Comparison of ENCODE assay signal across 14 mouse cellular contexts in genomic region chr5:53108668-53109067, GRCm38 (mm10).
DNase-seq lines count a peak whose midpoint lies in the region; ATAC-seq and TF ChIP-seq lines count a peak whose summit lies in the region.
"Had no signal": no experiment of that assay in that cellular context is flagged by ENCODE, and none has a peak within 500 bp of the region (broad histone marks: within the 10 kb centered on the region; RNA-seq: fewer than 3 reads in every experiment).

No protein-coding gene starts in this region.

- no peak overlapping the region for H3K27ac ChIP-seq in gastrocnemius, adult 2 months
- H3K27ac ChIP-seq in lung, embryonic 14.5 days (ENCODE audit: low read depth): no peak overlapping the region
- no peak overlapping the region for H3K27ac ChIP-seq in stomach, postnatal 0 days (replicated peaks)
- H3K27ac ChIP-seq: limb, embryonic 15.5 days had no signal

- no peak for TF ChIP-seq POLR2A in brain, embryonic 14.5 days (IDR thresholded peaks at IDR 0.05; ENCODE audit: borderline replicate concordance, extremely low read depth, insufficient read depth, insufficient read length, poor library complexity, severe bottlenecking)

- H3K36me3 ChIP-seq in lung, embryonic 14.5 days (ENCODE audit: insufficient read depth): no peaks in the 10 kb centered on the region
- no peaks in the 10 kb centered on the region for H3K36me3 ChIP-seq in stomach, postnatal 0 days (ENCODE audit: control insufficient read depth, insufficient read depth, low read length)
- H3K36me3 ChIP-seq: limb, embryonic 15.5 days had no signal

- peaks cover 14% of the 10 kb centered on the region for H3K4me1 ChIP-seq in lung, embryonic 14.5 days (ENCODE audit: insufficient read depth)
- H3K4me1 ChIP-seq in stomach, postnatal 0 days (replicated peaks; ENCODE audit: control insufficient read depth, insufficient read depth): no peaks in the 10 kb centered on the region

- TF ChIP-seq EP300 in stomach, postnatal 0 days (optimal IDR thresholded peaks at IDR 0.05): no peak

- no peak for ATAC-seq in lung, embryonic 14.5 days (ENCODE audit: insufficient read depth)
- ATAC-seq in stomach, postnatal 0 days (ENCODE audit: low FRiP score, low TSS enrichment): no peak

- H3K9me3 ChIP-seq in lung, embryonic 14.5 days (ENCODE audit: low read depth, low read length): no peaks in the 10 kb centered on the region
- 0 out of 2 replicates have a peak, but pooled peaks cover 3% of the 10 kb centered on the region for H3K9me3 ChIP-seq in stomach, postnatal 0 days (ENCODE audit: control insufficient read depth, low read length)
- H3K9me3 ChIP-seq: limb, embryonic 15.5 days had no signal

- H3K4me3 ChIP-seq in gastrocnemius, adult 2 months: no peak overlapping the region
- H3K4me3 ChIP-seq in lung, embryonic 14.5 days (ENCODE audit: low read depth, low read length): no peak overlapping the region
- H3K4me3 ChIP-seq in stomach, postnatal 0 days (ENCODE audit: low read depth, low read length): no peak overlapping the region
- H3K4me3 ChIP-seq: limb, embryonic 15.5 days had no signal

- TF ChIP-seq CTCF in gastrocnemius, adult 2 months (IDR thresholded peaks at IDR 0.05): peak; percentile 36
- TF ChIP-seq CTCF in lung, embryonic 14.5 days (IDR thresholded peaks at IDR 0.05; ENCODE audit: low read depth): peak; percentile 43
- TF ChIP-seq CTCF in brain, embryonic 14.5 days (IDR thresholded peaks at IDR 0.05; ENCODE audit: borderline replicate concordance, extremely low read depth, insufficient read depth, insufficient read length): peak; percentile 24; the same call in 1 of the 2 replicates
- TF ChIP-seq CTCF in stomach, postnatal 0 days (IDR thresholded peaks at IDR 0.05; ENCODE audit: low read depth): peak; percentile 50

- WGBS in lung, embryonic 14.5 days: 77% methylated on average over 1 of the region's 1 CpGs
- WGBS in stomach, postnatal 0 days: 87% methylated on average over 1 of the region's 1 CpGs

- no peaks in the 10 kb centered on the region for H3K27me3 ChIP-seq in lung, embryonic 14.5 days (ENCODE audit: insufficient read depth, low read length)
- H3K27me3 ChIP-seq in stomach, postnatal 0 days (ENCODE audit: control insufficient read depth, insufficient read depth, low read length): no peaks in the 10 kb centered on the region
- H3K27me3 ChIP-seq: limb, embryonic 15.5 days had no signal

- no peak overlapping the region for H3K4me2 ChIP-seq in lung, embryonic 14.5 days
- H3K4me2 ChIP-seq in stomach, postnatal 0 days (replicated peaks; ENCODE audit: low read depth): no peak overlapping the region
- H3K4me2 ChIP-seq: heart, embryonic 11.5 days; limb, embryonic 15.5 days; midbrain, embryonic 11.5 days had no signal

- DNase-seq in gastrocnemius, adult 2 months: no peak
- no peak for DNase-seq in gastrocnemius, adult 8-10 months (ENCODE audit: low spot score in 2 of 2)
- peak; percentile 37 for DNase-seq in lung, embryonic 14.5 days
- DNase-seq in lung, postnatal 25 days (ENCODE audit: low spot score): no peak
- peak; percentile 39 for DNase-seq in brain, embryonic 14.5 days (ENCODE audit: low read depth)
- DNase-seq in stomach, postnatal 0 days (ENCODE audit: low spot score): no peak
- DNase-seq in right cerebral cortex, adult 2 months (ENCODE audit: low spot score in 2 of 2): no peak
- no peak for DNase-seq in left cerebral cortex, adult 9 months (ENCODE audit: low spot score in 2 of 2)
- DNase-seq: adrenal gland, adult 2 months; lung, postnatal 10 days; thymus, adult 18-20 months had no signal

- intact Hi-C loops in gastrocnemius, adult 2 months (cut with DNase I): loop anchor here (5.0 kb wide), 1 partner anchor 231 kb away; no protein-coding TSS in a partner anchor

- H3K9ac ChIP-seq in lung, embryonic 14.5 days: no peak overlapping the region
- H3K9ac ChIP-seq in stomach, postnatal 0 days (ENCODE audit: low read length): no peak overlapping the region
- H3K9ac ChIP-seq: limb, embryonic 15.5 days had no signal

Comparison
In these comparisons a context has a peak if more than half of its experiments do, and no peak if none do; other contexts are left out.
1. DNase-seq: peak in lung, embryonic 14.5 days (single experiment) and brain, embryonic 14.5 days (single experiment); none in gastrocnemius, adult 2 months (single experiment), gastrocnemius, adult 8-10 months (0 of 2), lung, postnatal 25 days (single experiment), stomach, postnatal 0 days (single experiment), right cerebral cortex, adult 2 months (0 of 2) and left cerebral cortex, adult 9 months (0 of 2).
2. Peak in every context shown above with its lines, with median percentiles within 50 percentile points of each other: CTCF ChIP-seq.